Mouse (Mus musculus): ENCODE results near the gene Acaa1a.

Gene Acaa1a

GRCm38 (mm10) chr9:119339558-119340211 lies at the start of gene Acaa1a:
Gene Acaa1a (plus strand): TSS chr9:119339676.
- in situ Hi-C loops (cut with MboI, MseI) = loop anchor here in 1 of 2 experiments (10.0 kb wide), 1 partner anchor 635 kb away; no protein-coding TSS in a partner anchor

- in situ Hi-C loops (cut with MboI, MseI) = no loop called here
Measured at GRCm38 (mm10) chr9:119290791-119291190, 48.7 kb upstream of the Acaa1a start.

- in situ Hi-C loops (cut with MboI, MseI) = no loop called here
Measured at GRCm38 (mm10) chr9:119297696-119298095, 41.8 kb upstream of the Acaa1a start.

GRCm38 (mm10) chr9:119298563-119298962 lies 40.9 kb upstream of the Acaa1a start:
- in situ Hi-C loops (cut with MboI, MseI) = no loop called here

- in situ Hi-C loops (cut with MboI, MseI) = no loop called here
Measured at GRCm38 (mm10) chr9:119305863-119306262, 33.6 kb upstream of the Acaa1a start.

- in situ Hi-C loops (cut with MboI, MseI) = no loop called here
Measured at GRCm38 (mm10) chr9:119309067-119309466, 30.4 kb upstream of the Acaa1a start.

GRCm38 (mm10) chr9:119313096-119313495 lies 26.4 kb upstream of the Acaa1a start:
- in situ Hi-C loops (cut with MboI, MseI) = no loop called here

- in situ Hi-C loops (cut with MboI, MseI) = no loop called here
Measured at GRCm38 (mm10) chr9:119318891-119319290, 20.6 kb upstream of the Acaa1a start.

GRCm38 (mm10) chr9:119320446-119320845 lies 19.0 kb upstream of the Acaa1a start:
- in situ Hi-C loops (cut with MboI, MseI) = loop anchor here in 1 of 2 experiments (10.0 kb wide), 1 partner anchor 804 kb away; the partner anchor contains the start of gene Rpsa

GRCm38 (mm10) chr9:119320946-119321345 lies 18.5 kb upstream of the Acaa1a start:
- in situ Hi-C loops (cut with MboI, MseI) = loop anchor here in 1 of 2 experiments (10.0 kb wide), 1 partner anchor 804 kb away; the partner anchor contains the start of gene Rpsa

- in situ Hi-C loops (cut with MboI, MseI) = loop anchor here in 1 of 2 experiments (10.0 kb wide), 1 partner anchor 803 kb away; the partner anchor contains the start of gene Rpsa
Measured at GRCm38 (mm10) chr9:119321392-119322229, 17.9 kb upstream of the Acaa1a start.

GRCm38 (mm10) chr9:119322289-119323259 lies 16.9 kb upstream of the Acaa1a start, which contains the start of gene Oxsr1:
Gene Oxsr1 (minus strand): TSS chr9:119322427.
- in situ Hi-C loops (cut with MboI, MseI) = loop anchor here in 1 of 2 experiments (10.0 kb wide), 1 partner anchor 802 kb away; the partner anchor contains the start of gene Rpsa

- in situ Hi-C loops (cut with MboI, MseI) = loop anchor here in 1 of 2 experiments (10.0 kb wide), 1 partner anchor 802 kb away; the partner anchor contains the start of gene Rpsa
Measured at GRCm38 (mm10) chr9:119323260-119323645, 16.2 kb upstream of the Acaa1a start.

GRCm38 (mm10) chr9:119324130-119324529 lies 15.3 kb upstream of the Acaa1a start:
- in situ Hi-C loops (cut with MboI, MseI) = loop anchor here in 1 of 2 experiments (10.0 kb wide), 1 partner anchor 801 kb away; the partner anchor contains the start of gene Rpsa

GRCm38 (mm10) chr9:119328488-119328887 lies 11.0 kb upstream of the Acaa1a start:
- in situ Hi-C loops (cut with MboI, MseI) = loop anchor here in 1 of 2 experiments (10.0 kb wide), 1 partner anchor 796 kb away; the partner anchor contains the start of gene Rpsa

- in situ Hi-C loops (cut with MboI, MseI) = no loop called here
Measured at GRCm38 (mm10) chr9:119330186-119330963, 9.1 kb upstream of the Acaa1a start.

- in situ Hi-C loops (cut with MboI, MseI) = no loop called here
Measured at GRCm38 (mm10) chr9:119334324-119334723, 5.2 kb upstream of the Acaa1a start.

GRCm38 (mm10) chr9:119334834-119335233 lies 4.6 kb upstream of the Acaa1a start:
- in situ Hi-C loops (cut with MboI, MseI) = no loop called here

- in situ Hi-C loops (cut with MboI, MseI) = no loop called here
Measured at GRCm38 (mm10) chr9:119335571-119335970, 3.9 kb upstream of the Acaa1a start.

GRCm38 (mm10) chr9:119337842-119338241 lies 1.6 kb upstream of the Acaa1a start:
- in situ Hi-C loops (cut with MboI, MseI) = no loop called here

Measured in T-helper 17 cell (primary cell).